Mouse (Mus musculus): ENCODE measurements around the gene Wfdc18. TPM values are rescaled to one million over a fixed set of nuclear protein-coding genes. Genes with fewer than 3 reads are reported as not detected.

The Wfdc18 gene
- polyA plus RNA-seq, 1 experiment: 5.3 TPM

DNA sequence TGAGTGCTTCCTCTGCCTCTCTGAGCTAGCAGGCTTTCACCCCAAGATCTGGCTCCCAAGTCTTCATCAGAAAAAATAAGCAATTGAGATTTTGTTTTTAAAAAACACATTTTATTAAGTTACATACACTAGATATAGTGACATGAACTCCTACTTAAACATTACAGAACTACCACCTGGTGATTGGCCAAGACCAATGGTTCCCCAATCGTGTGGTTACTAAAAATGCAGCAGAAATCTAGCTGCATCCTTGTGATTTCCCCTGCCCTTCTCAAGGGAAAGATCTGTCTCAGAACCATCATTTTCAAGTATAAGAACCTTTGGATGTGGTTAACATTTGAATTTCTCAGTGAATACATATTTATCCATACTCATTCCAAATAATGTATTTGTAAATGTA lies 25.4 kb downstream of the Wfdc18 start:
- Histone ChIP-seq H3K4me1 (ENCODE audit: control insufficient read depth, insufficient read depth, low read length) (no peaks in the 10 kb centered on the region), H3K4me3 (replicated peaks; ENCODE audit: insufficient read depth, low read depth, low read length) (no peak overlapping the region), H3K27me3 (ENCODE audit: control insufficient read depth, insufficient read depth, low read length) (no peaks in the 10 kb centered on the region), H3K27ac (ENCODE audit: insufficient read depth, low read length) (no peak overlapping the region)
- TF ChIP-seq POLR2A (IDR thresholded peaks at IDR 0.05; ENCODE audit: borderline replicate concordance, insufficient read depth, low read length): no peak
- WGBS: 90% methylated on average over 1 of the region's 1 CpGs
- no peak for DNase-seq

DNA sequence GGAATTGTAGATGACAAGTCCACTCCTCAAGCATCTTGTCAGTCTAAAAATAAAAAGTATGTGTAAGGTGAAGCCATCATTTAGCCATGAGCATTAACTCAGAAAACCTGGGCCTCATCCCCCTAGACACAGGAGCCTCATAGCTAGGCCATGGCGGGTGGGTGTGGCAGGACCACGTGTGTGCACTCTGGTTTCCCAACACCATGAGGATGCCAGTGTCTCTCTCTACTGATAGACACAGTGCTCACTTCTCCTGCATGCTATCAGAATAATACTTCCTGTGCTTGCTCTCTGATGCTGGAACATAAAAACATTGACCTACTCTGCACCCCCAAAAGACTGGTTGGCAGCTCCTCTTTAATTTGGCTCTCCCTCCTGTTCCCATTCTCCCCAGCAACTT lies 27.1 kb downstream of the Wfdc18 start:
- H3K27me3 ChIP-seq (ENCODE audit: control insufficient read depth, insufficient read depth, low read length): no peaks in the 10 kb centered on the region
- H3K4me3 ChIP-seq (replicated peaks; ENCODE audit: insufficient read depth, low read depth, low read length): no peak overlapping the region
- H3K27ac ChIP-seq (ENCODE audit: insufficient read depth, low read length): no peak overlapping the region
- H3K4me1 ChIP-seq (ENCODE audit: control insufficient read depth, insufficient read depth, low read length): no peaks in the 10 kb centered on the region
- no peak for TF ChIP-seq CTCF (IDR thresholded peaks at IDR 0.05; ENCODE audit: borderline replicate concordance, insufficient read depth, low read depth, low read length)
- WGBS: 67% methylated on average over 2 of the region's 2 CpGs
- no peak for DNase-seq

DNA sequence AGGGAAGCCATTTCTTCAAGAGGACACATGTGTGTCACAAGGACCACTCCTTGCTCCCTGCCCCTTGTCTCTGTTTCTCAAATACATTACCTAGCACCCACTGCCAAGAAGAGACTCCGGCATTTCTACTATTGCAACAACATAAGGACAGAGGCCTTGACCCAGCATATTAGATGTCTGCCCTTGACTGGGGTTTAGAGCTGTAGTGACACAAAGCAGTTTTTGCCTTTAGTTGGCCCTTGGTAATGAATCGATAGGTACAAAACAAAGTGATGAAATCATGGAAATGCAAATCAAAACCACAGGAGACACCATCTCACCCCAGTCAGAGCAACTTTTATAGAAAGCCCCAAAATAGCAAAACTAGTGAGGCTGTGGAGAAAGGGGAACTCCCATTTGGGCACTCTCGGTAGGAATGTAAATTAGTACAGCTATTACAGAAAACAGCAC lies 28.3 kb downstream of the Wfdc18 start:
- no peak for DNase-seq
- no peak overlapping the region for H3K4me3 ChIP-seq (replicated peaks; ENCODE audit: insufficient read depth, low read depth, low read length)
- no peaks in the 10 kb centered on the region for H3K4me1 ChIP-seq (ENCODE audit: control insufficient read depth, insufficient read depth, low read length)
- no peak overlapping the region for H3K27ac ChIP-seq (ENCODE audit: insufficient read depth, low read length)
- 81% methylated on average over 3 of the region's 3 CpGs for WGBS
- TF ChIP-seq POLR2A (IDR thresholded peaks at IDR 0.05; ENCODE audit: borderline replicate concordance, insufficient read depth, low read length) (no peak), CTCF (IDR thresholded peaks at IDR 0.05; ENCODE audit: borderline replicate concordance, insufficient read depth, low read depth, low read length) (no peak)
- H3K27me3 ChIP-seq (ENCODE audit: control insufficient read depth, insufficient read depth, low read length): no peaks in the 10 kb centered on the region

GRCm38 (mm10) chr11:83739241-83739640 lies 30.4 kb downstream of the Wfdc18 start:
- Histone ChIP-seq H3K27ac (ENCODE audit: insufficient read depth, low read length) (no peak overlapping the region), H3K4me3 (replicated peaks; ENCODE audit: insufficient read depth, low read depth, low read length) (no peak overlapping the region), H3K27me3 (ENCODE audit: control insufficient read depth, insufficient read depth, low read length) (no peaks in the 10 kb centered on the region), H3K4me1 (ENCODE audit: control insufficient read depth, insufficient read depth, low read length) (no peaks in the 10 kb centered on the region)
- peak; percentile 90 for TF ChIP-seq CTCF (IDR thresholded peaks at IDR 0.05; ENCODE audit: borderline replicate concordance, insufficient read depth, low read depth, low read length)
- TF ChIP-seq POLR2A (IDR thresholded peaks at IDR 0.05; ENCODE audit: borderline replicate concordance, insufficient read depth, low read length): no peak
- DNase-seq: peak; percentile 44 to 76
- WGBS: 22% methylated on average over 5 of the region's 5 CpGs

GRCm38 (mm10) chr11:83740443-83740991 lies 31.7 kb downstream of the Wfdc18 start:
- Histone ChIP-seq H3K27ac (ENCODE audit: insufficient read depth, low read length) (no peak overlapping the region), H3K4me3 (replicated peaks; ENCODE audit: insufficient read depth, low read depth, low read length) (no peak overlapping the region), H3K4me1 (ENCODE audit: control insufficient read depth, insufficient read depth, low read length) (no peaks in the 10 kb centered on the region), H3K27me3 (ENCODE audit: control insufficient read depth, insufficient read depth, low read length) (no peaks in the 10 kb centered on the region)
- DNase-seq: no peak
- 78% methylated on average over 4 of the region's 4 CpGs for whole genome bisulfite sequencing
- no peak for TF ChIP-seq POLR2A (IDR thresholded peaks at IDR 0.05; ENCODE audit: borderline replicate concordance, insufficient read depth, low read length)
- no peak for TF ChIP-seq CTCF (IDR thresholded peaks at IDR 0.05; ENCODE audit: borderline replicate concordance, insufficient read depth, low read depth, low read length)

DNA sequence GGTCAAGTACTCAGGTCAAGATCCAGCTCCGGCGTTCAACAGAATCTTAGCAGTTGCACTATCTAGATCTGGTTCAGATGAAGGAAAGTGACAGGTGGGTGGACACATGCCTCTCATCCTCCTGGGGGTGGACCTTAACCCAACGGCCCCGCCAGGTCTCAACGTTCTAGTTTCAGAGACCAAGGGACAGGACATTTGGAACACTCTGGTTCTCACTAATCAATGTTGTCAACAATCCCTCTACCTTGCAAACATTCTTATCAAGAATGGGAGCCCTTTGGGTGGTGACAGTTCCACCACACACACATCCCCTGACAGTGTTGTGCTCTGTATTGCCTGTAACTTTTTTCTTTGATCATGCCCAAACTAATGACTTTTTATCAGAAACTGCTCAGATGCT lies 33.0 kb downstream of the Wfdc18 start:
- TF ChIP-seq CTCF (IDR thresholded peaks at IDR 0.05; ENCODE audit: borderline replicate concordance, insufficient read depth, low read depth, low read length) (no peak), POLR2A (IDR thresholded peaks at IDR 0.05; ENCODE audit: borderline replicate concordance, insufficient read depth, low read length) (no peak)
- Histone ChIP-seq H3K4me3 (replicated peaks; ENCODE audit: insufficient read depth, low read depth, low read length) (no peak overlapping the region), H3K27ac (ENCODE audit: insufficient read depth, low read length) (no peak overlapping the region), H3K27me3 (ENCODE audit: control insufficient read depth, insufficient read depth, low read length) (no peaks in the 10 kb centered on the region), H3K4me1 (ENCODE audit: control insufficient read depth, insufficient read depth, low read length) (no peaks in the 10 kb centered on the region)
- DNase-seq: no peak
- 76% methylated on average over 5 of the region's 5 CpGs for WGBS

- Histone ChIP-seq H3K4me3 (replicated peaks; ENCODE audit: insufficient read depth, low read depth, low read length) (no peak overlapping the region), H3K27ac (ENCODE audit: insufficient read depth, low read length) (no peak overlapping the region), H3K4me1 (ENCODE audit: control insufficient read depth, insufficient read depth, low read length) (no peaks in the 10 kb centered on the region), H3K27me3 (ENCODE audit: control insufficient read depth, insufficient read depth, low read length) (no peaks in the 10 kb centered on the region)
- TF ChIP-seq POLR2A (IDR thresholded peaks at IDR 0.05; ENCODE audit: borderline replicate concordance, insufficient read depth, low read length) (no peak), CTCF (IDR thresholded peaks at IDR 0.05; ENCODE audit: borderline replicate concordance, insufficient read depth, low read depth, low read length) (no peak)
- DNase-seq: no peak
- WGBS: 39% methylated on average over 9 of the region's 9 CpGs
Observed at GRCm38 (mm10) chr11:83742731-83743355, 34.0 kb downstream of the Wfdc18 start.

DNA sequence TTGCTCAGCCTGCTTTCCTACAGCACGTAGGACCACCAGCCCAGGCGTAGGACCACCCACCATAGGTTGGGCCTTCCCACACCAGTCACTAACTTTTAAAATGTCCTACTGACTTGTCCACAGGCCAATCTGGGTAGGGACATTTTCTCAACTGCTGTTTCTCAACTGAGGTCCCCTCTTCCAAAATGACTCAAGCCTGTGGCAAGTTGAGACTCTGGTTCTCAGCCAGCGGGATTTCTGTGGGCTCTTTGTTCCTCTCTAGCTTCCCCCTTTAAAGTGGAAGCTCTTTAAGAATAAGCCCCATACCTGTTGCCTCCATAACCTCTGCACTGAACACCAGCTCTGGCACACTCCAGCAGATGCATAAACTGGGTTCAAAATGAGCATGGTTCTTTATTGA lies 34.7 kb downstream of the Wfdc18 start:
- 76% methylated on average over 3 of the region's 3 CpGs for WGBS
- Histone ChIP-seq H3K4me1 (ENCODE audit: control insufficient read depth, insufficient read depth, low read length) (no peaks in the 10 kb centered on the region), H3K27me3 (ENCODE audit: control insufficient read depth, insufficient read depth, low read length) (no peaks in the 10 kb centered on the region), H3K27ac (ENCODE audit: insufficient read depth, low read length) (no peak overlapping the region), H3K4me3 (replicated peaks; ENCODE audit: insufficient read depth, low read depth, low read length) (no peak overlapping the region)
- no peak for DNase-seq
- TF ChIP-seq CTCF (IDR thresholded peaks at IDR 0.05; ENCODE audit: borderline replicate concordance, insufficient read depth, low read depth, low read length) (no peak), POLR2A (IDR thresholded peaks at IDR 0.05; ENCODE audit: borderline replicate concordance, insufficient read depth, low read length) (no peak)

Measured in cerebellum, adult 2 months (tissue).